Mouse (Mus musculus) mesoderm, embryonic 11.5 days (tissue): ENCODE results near the gene Sh3pxd2a.

Experiments
- DNase-seq: peaks from one replicate; pipeline ENCODE4 v3.0.0-alpha.2; 2012; ENCODE audit warnings: low read depth, low spot score

Sh3pxd2a gene

DNA sequence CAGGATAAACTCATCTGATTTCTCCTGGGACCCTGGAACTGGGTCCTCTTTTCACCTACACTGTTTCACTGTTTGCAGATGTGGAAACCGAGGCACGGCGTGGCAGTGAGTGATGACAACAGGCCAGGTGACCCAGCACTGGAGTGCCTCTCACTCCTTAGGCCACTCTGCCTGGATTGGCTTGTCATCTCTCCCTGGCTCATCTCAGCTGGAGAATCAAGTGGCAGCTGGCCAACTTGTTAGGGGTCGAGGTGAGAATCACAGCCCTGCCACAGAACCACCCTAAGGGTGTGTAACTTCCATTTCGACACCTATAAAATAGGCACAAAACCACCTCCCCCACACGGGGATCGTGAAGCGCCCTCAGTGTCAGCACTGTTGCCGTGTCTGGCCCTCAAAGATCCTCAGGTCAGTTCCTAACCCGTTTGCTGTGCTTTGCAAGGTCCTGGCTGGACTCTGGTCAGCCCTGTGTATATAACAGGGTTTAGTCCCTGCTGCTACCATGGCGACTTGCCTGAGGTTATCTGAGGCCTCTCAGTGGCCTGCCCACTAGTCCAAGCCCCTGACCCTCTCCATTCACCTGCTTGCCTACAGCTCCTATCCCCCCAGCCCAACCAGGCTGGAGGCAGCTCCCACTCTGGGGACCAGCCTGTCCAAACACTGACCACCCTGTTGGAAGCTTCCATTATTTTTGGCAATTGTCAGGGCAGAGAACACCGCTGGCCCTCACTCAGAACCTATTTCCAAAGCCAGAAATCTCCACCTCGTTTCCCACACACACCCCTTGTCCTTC is 6.3 kb downstream of the Sh3pxd2a start:
- DNase-seq = no peak

DNA sequence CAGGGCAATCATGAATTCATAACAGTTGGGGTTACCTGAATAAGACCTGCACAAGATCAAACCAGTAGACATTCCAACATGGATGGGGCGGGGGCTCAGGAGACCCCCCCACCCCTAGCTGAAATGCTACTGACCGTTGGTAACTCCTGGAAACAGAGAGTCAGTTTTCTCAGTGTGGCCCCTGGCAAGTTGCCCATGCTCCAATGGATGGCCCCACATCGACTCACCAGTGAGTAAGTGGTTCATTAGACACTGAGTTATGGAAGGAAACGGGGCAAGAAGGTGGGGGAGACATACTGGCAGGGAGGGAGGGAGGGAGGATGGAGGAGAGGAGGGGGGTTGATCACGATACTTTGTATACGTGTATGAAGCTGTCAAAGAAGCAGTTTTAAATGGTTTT is 8.2 kb downstream of the Sh3pxd2a start:
- DNase-seq = no peak

DNA sequence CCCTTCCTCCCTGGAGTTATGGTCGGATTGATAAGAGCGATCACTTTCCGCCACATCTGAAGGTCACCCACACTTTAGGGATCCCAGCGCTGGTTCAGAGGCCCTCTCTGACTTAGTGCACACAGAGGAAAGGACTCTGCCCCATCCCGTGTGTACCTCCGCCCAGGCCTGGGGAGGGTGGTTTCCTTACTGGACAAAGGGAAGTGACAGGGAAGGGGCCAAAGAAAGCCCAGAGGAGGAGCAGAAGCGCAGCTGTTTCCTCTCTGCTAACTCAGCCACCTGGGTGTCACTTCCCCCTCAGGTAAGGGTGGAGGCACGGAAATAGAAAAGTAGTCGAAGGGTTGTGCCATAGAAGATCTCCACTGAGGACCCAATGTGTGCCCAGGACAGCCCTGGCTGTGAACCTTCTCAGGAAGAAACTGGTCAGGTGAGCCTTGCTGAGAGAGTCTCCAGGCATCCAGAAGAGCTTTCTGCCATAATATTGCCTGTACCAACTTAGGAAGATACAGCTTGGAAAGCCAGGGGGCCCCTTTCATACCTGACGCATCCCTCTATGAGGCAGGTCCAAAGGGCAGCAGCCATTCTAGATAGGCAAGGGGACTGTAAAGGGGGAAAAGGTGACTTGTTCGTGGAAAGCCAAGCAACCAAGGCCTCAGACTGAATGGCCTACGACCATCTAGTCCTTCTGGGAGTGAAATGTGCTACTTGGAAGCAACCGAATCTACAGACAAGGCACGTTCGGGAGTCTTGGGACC is 9.0 kb downstream of the Sh3pxd2a start:
- no peak for DNase-seq

DNA sequence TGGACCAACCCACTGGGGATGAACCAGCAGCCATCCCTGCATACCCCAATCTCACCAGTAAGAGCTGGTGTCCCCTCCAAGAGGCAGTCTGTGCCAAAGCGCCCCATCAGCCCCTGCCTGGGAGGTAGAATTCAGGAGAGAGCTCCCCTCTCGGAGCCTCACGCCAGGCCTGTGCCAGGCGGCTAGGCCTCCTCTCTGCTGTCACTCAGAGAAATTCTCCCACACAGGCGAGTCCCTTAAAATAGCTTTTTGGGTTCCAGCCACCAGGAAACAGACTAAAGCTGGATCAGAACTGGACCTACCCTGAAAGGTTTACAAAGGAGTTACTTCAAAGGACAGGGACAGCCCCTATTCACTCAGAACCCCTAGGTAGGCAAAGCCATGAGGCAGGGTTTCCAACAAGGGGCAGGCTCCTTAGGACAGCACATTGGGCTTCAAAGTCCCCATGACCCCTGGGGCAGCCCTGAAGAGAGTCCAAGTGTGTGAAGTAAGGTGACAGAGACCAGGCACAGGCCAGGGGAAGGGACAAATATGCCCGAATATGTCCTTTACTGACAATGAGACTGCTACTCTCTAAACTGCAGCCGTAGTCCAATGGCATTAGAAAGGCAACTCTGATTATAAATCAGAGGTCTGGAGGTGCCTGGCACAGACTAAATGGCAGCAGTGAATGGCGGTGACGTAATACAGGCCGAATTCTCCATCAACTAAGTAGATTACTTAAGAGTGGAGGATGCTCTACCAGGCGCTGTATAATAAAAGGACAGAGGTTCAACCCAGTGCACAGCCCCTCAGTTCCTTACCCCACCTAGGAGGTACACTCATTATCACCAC is 9.8 kb downstream of the Sh3pxd2a start:
- no peak for DNase-seq

DNA sequence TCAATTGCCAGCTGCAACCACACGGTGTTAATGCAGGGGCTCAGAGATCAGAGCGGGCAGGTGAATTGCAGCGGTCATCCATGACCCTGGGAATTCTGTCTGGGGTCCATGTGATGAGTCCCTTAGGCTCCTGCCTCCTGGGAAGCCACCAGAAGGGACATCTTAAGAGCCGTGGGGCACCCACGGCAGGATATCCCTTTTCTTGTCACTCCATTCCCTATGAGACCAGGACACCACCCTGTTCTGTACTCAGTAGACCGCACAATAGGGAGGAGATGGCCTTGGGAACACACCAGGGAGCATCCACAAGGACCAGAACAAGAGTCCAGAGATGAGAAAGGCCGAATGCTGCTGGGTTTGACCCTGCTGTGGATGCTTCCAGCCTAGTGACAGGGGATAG is 10.8 kb downstream of the Sh3pxd2a start:
- no peak for DNase-seq

DNA sequence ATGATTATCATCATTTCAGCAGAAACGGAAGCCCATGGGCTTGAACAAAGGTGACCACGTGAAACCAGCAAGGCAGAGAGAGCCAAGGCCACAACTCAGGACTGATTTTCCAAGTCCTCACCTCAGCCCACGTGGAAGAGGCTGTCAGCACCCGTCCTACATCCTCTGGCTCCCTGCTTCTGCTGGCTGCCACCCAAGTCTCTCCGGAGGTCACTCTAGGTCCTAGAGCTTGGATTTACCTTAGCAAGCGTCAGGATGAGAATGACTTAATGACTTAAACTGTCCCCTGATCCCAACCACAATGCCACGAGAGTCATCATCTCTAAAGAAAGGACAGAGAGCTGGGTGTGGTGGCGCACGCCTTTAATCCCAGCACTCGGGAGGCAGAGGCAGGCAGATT is 11.5 kb downstream of the Sh3pxd2a start:
- no peak for DNase-seq

DNA sequence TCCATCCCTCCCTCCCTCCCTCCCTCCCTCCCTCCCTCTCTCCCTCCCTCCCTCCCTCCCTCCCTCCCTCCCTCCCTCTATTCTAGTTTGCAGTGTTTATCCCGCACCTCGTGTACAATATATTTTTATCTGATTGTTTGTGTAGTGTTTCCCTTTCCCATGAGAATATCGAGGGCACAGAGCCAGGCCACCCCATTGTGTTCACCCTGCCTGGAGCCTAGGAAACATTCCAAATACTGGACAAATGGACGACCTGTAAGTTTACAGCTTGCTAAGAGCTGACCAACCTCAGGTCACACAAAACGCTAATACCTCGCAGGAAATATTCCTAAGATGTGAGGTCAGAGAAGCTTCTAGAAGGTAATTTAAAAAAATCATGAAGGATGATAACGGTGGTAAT is 12.0 kb downstream of the Sh3pxd2a start:
- no peak for DNase-seq

DNA sequence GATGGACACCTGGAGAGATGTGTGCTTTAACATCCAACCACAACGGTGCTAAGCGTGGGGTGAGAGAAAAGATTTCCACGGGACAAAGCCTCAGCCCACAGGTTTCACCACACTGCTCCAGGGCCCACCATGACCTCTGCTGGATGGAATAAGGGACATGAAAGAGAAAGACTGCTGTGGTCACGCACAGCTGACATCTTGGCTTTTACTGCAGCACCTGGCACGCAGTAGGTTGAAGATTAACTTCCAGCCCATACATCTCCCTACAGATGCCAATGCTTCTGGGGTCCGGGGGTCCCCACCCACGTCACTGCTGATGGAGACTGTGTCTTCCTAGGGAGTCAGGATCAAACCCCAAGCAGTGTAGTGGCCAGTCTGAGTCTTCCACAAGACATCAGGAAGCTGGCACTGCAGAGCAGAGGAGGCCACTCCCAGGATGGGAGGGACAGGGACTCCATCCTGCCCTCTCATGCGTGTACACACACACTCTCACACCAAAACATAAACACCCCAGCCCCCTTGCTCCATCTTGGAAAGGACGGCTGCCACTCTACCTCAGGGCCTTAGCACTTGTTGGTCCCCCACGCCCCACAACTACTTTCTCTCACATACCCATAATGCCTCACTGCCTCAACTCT is 12.6 kb downstream of the Sh3pxd2a start:
- DNase-seq = no peak

DNA sequence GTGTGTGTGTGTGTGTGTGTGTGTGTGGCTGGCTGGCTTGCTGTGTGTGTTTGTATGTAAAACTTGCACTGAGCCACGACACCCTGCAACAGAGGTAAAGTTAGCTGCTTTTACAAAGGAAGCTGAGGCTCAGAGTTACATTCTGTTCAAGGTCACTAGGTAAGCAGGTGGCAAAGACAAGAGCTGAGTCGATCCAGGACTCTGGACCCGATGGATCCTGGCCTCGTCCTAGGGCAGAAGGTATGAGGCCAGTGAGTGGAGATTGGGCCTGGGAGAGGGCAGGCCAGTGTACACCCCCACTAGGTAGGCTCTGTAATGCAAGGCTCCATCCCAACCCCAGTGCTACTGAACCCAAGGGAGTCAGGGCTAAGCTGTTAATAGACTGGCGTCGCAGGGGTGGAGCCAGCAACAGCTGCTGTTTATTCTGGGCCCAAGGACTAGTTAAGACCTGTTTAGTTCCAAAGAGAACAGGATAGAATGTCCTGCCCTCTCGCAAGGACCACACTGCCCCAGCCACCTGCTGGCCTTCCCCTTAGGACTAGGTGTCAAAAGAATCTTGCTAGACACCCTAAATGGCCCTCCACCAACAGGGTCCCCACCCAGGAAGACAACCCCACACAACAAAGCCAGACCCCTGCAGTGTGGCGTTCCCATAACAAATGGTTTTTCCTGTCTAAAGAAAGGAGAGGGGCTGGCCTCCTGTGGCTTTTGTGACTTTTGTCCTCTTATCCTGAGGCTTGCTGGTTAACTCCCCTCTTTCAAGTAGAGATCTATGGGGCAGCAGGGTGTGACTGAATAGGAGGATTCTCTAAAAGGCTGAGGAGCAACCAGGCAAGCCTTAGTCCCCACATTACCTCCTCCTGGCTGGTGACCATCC is 13.7 kb downstream of the Sh3pxd2a start:
- no peak for DNase-seq

DNA sequence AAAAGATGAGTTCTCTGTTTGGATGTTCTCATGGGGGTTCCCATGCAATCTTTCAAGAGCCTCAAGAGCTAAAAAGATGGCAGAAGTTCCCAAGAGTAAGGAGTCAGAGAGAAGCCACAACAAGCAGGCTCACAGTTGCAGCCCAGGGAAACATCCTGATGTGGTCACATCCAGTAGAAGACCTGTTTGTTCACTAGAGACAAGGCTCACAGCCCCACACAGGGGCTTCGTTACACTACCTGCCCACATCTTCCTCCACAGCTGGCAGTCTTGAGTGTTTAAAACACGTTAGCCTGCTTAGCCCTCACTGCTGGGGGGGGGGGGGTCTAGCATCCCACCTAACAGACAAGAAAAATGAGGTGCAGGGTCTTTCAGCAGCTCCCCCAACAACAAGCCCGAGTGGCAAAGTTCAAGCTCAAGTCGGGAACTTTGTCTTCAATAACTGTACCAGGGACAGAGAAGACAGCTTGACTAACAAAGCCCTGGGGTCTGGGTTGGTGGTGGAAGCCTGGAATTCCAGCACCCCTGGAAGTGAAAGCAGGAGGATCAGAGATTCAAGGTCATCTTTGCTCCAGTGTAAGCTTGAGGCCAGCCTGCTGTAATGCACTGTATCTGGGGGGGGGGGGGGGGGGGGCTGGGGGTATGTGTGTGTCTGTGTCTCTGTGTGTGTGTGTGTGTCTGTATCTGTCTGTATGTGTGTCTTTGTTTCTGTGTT is 14.5 kb downstream of the Sh3pxd2a start:
- no peak for DNase-seq

DNA sequence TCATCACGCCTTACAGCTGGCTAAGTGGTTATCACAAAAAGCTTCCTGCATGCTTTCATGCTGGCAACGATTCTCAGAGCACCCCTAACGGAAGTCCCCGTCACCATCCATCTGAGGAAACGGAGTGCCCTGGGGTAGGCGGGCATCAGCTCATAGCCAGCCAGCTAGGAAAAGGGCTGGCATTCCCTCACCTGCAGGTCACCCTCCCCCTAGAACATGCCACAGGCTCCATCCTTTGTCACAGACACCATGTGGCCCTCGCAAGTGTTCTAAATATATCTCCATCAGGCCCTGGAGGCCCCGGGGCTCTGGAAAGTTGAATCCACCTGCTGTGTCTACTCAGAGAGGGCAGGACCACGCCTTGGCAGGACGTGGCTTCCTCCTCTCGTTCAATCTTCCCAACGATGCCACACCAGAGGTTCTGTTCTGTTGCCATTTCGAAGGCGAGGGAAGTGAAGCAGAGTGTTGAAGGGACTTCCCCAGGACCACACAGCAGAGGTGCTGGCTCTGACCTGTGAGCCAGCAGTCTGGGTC is 15.5 kb downstream of the Sh3pxd2a start:
- DNase-seq = no peak

DNA sequence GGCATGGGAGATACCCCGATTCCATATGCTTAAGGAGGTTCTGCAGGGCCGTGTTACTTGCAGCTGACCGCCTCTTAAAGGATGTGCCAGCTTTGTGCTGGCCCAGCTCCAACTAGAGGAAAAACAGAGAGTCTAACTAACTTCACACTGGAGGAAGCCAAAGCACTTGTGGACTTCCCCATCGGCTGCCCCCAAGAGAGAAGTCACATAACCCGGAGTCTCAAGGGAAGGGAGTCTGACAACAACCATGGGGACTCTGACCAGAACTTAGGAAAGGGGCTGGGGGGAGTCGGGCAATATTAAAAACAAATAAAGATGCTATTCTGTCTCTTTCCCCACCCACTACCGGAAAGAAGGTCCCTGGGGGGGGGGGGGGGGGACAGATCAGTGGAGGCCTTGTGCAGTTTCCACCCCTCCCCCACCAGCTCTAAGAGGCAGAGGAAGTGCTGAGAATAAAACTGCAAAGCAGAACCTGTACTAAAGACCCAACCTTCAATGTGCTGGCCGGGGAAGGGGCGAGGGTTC is 17.3 kb downstream of the Sh3pxd2a start:
- no peak for DNase-seq

DNA sequence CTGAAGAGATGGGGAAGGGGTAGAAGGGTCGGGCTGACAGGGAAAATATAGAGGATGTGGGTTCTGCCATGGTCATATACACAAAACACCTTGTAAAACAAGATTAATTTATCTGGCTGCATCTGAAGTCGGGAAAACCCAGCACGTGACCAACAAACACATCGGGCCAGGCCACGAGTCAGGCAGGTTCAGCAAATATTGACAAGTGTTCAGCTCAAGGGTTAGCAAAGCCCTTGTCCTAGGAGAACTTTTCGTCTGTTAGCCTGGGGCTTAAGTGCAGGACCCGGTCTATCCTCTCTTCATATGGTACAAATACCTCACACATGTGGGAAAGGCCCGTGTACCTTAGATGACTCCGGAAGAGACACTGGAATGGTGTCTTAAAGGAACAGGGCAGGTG is 18.1 kb downstream of the Sh3pxd2a start:
- DNase-seq = no peak

DNA sequence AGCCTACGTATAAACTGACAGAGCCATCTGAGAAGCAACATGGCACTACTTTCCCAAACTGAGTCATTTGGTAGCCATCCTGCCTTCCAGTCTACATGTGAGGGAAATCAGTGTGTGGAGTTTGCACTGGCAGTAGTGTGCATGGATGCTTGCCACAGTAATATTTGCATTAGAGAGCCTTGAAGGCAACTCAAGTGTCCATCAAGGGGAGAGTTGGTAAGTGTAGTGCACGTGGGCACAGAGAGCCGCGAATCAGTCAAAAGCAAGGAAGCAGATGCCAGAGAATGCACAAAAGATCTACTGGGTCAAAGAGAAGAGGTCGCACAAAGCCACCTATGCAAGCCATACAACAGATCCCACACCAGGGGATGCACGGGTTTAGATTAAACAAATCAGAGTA is 18.5 kb downstream of the Sh3pxd2a start:
- DNase-seq = no peak

DNA sequence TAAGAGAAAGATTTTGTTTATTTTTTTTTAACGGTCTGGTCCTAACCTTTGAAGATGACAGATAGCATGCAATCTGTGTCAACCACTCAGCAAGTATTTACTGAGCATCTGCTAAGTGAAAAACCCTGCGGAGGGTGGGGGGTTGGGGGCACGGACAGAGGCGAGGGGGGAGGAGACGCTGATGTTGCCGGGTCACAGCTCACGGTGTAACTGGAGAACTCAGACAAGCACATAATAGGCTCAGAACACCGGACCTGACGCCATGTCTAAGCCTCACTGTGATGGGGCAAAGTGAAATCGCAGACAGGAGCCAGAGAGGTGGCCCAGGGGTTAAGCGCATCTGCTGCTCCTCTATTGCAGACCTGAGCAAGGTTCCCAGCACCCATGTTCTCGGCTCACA is 19.7 kb downstream of the Sh3pxd2a start:
- peak; percentile 70 for DNase-seq

DNA sequence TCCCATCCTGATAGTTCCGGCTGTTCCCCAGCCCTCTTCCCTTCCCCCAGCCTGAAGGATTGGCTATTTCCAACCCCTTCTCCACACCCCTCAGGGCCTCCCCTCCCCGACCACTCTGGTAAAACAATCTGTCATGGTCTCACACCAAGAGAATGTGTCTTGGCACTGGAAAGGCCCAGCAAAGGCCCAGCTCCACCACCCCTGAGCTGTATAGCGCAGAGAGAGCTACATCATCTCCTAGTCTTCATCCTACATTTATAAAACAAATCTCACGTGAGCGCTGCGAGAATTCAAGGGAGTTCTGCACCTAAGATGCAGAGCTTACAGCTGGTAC is 21.9 kb downstream of the Sh3pxd2a start:
- no peak for DNase-seq

DNA sequence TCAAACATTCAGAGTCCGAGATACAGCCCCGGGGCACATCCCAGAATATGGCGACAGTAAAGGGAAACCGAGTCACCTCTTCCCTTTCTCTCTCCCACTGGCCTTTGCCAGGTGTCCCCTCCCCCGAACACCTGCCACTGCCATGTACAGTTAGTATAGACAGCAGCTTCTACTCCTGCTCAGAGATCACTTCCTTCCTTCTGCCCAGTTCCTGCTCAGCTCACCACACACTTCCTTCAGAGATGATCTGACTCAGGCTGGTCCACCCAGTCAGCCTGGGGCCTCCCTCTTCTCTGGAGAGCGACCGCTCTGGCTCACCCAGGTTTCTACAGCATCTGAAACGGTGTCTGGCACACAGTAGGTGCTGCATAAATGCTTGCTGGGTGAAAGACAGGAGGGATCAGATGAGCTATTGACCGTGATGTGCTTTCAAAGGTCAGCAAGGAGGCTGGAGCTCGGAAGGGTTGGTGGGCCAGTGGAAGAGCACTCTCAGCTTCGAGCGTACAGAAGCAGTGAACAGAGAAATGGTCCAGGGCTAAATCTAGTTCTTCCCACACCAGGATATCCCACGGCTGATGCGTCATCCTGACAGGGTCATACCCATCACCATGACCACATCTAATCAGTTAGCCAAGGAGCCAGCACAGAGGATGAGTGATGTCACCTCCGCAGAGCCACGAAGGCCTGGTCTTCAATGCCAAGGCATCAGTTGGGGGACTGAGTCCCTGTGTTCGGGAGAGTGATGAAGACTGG is 22.5 kb downstream of the Sh3pxd2a start:
- no peak for DNase-seq

DNA sequence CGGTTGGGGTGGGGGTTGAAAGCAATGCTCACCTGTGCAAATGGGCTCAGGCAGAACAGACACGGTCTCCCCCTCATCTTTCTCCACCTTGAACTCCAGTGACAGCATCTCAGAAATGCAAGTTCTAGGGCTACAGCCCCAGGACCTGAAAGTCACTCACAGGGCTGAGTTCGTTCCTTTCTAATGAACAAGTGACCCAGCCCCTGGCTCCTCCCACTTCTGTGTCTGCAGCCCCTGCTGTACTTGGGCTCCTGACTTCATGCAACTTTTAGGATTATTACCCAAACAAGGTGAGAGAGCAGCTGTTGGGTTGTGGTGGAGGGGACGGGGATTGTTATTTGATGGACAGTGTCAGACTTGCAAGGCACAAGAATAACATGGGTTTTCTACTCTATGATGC is 23.2 kb downstream of the Sh3pxd2a start:
- no peak for DNase-seq

DNA sequence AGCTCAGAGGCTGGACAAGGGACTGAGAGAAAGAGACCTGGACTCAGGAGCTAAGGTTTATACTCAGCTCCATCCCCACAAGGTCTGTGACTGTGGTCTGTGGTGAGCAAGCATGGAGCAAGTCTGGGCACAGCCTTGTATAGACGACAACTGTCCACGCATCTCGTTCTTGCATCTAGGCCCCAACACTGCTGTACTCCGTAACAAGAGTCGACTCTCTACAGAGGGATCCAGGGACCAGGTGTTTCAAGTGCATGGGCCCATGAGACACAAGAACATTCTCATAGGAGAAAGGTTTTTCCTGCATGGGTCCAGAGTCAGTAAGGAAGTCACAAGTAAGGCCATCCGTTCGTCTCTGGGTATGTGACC is 23.8 kb downstream of the Sh3pxd2a start:
- DNase-seq = no peak
